Mouse (Mus musculus) embryonic facial prominence, embryonic 11.5 days (tissue): ENCODE data around the gene Ptprn. TPM values are rescaled to one million over a fixed set of nuclear protein-coding genes. Genes with fewer than 3 reads are reported as not detected.

Source experiments
- ATAC-seq: fragments of 200-750 bp; cut with Nextera tagmentation; replicated peaks from 2 replicates; pipeline ENCODE4 v1.8.0; 2017; ENCODE audit warnings: low read depth; ENCODE audit not compliant: insufficient number of reproducible peaks, low FRiP score, low TSS enrichment
- DNase-seq: peaks from one replicate; pipeline ENCODE4 v3.0.0-alpha.2; 2015; ENCODE audit warnings: low spot score
- H3K27ac ChIP-seq: fragments of 300-500 bp; sonication (generic); replicated peaks from 2 replicates; pipeline ENCODE4 v1.5.1; 2014; ENCODE audit warnings: mild to moderate bottlenecking, low read depth, low read length, control low read depth
- H3K27me3 ChIP-seq: fragments of 300-500 bp; sonication (generic); 2 replicates; pipeline ENCODE4 v1.6.1; 2014; ENCODE audit warnings: mild to moderate bottlenecking, low read length, moderate library complexity, mixed read lengths; ENCODE audit not compliant: control insufficient read depth, insufficient read depth
- H3K36me3 ChIP-seq: fragments of 300-500 bp; sonication (generic); replicated peaks from 2 replicates; pipeline ENCODE4 v1.6.1; 2014; ENCODE audit warnings: low read depth, mild to moderate bottlenecking, low read length, moderate library complexity, mixed read lengths; ENCODE audit not compliant: control insufficient read depth, insufficient read depth
- H3K4me1 ChIP-seq: fragments of 300-500 bp; sonication (generic); 2 replicates; pipeline ENCODE4 v1.6.1; 2014; ENCODE audit warnings: low read length, mixed read lengths; ENCODE audit not compliant: control insufficient read depth, insufficient read depth
- H3K4me2 ChIP-seq: fragments of 300-500 bp; sonication (generic); 2 replicates; pipeline ENCODE4 v1.6.1; 2014; ENCODE audit warnings: low read depth, mild to moderate bottlenecking, control low read depth, low read length, moderate library complexity
- H3K4me3 ChIP-seq: fragments of 300-500 bp; sonication (generic); 2 replicates; pipeline ENCODE4 v1.5.1; 2014; ENCODE audit warnings: low read depth, low read length, control low read depth
- H3K9ac ChIP-seq: fragments of 300-500 bp; sonication (generic); replicated peaks from 2 replicates; pipeline ENCODE4 v1.6.1; 2014; ENCODE audit warnings: mild to moderate bottlenecking, control low read depth, low read length
- H3K9me3 ChIP-seq: fragments of 300-500 bp; sonication (generic); replicated peaks from 2 replicates; pipeline ENCODE4 v1.6.1; 2016; ENCODE audit warnings: mild to moderate bottlenecking, low read length, inconsistent platforms, mixed read lengths; ENCODE audit not compliant: control insufficient read depth
- WGBS: fragments of 180-500 bp; shearing (Covaris S2); extraction: QIAGEN DNeasy Blood & Tissue Kit; methylation state at CpG from one replicate; pipeline ENCODE4 v1.1.7; 2014; 5-methylcytosine and 5-hydroxymethylcytosine counted together
- polyA plus RNA-seq: library from polyadenylated mRNA; unstranded; fragments of >200 nt; fragmentation: Nextera tagmentation; extraction: Ambion mirVana; gene quantifications from 2 replicates; pipeline ENCODE4 v1.2.1, GENCODE M21; 2014

Gene Ptprn
- polyA plus RNA-seq, 1 experiment from 2014 or later: 1.4 TPM

GRCm38 (mm10) chr1:75289888-75290431, 25.7 kb upstream of the Ptprn start:
- H3K9ac ChIP-seq: no peak overlapping the region
- H3K4me3 ChIP-seq: no peak overlapping the region
- H3K4me1 ChIP-seq: no peaks in the 10 kb centered on the region
- no peak for DNase-seq
- no peaks in the 10 kb centered on the region for H3K36me3 ChIP-seq
- no peaks in the 10 kb centered on the region for H3K9me3 ChIP-seq
- H3K27ac ChIP-seq: no peak overlapping the region
- ATAC-seq: no peak
- H3K4me2 ChIP-seq: no peak overlapping the region
- no peaks in the 10 kb centered on the region for H3K27me3 ChIP-seq
- WGBS: 65% methylated on average over 8 of the region's 8 CpGs

DNA sequence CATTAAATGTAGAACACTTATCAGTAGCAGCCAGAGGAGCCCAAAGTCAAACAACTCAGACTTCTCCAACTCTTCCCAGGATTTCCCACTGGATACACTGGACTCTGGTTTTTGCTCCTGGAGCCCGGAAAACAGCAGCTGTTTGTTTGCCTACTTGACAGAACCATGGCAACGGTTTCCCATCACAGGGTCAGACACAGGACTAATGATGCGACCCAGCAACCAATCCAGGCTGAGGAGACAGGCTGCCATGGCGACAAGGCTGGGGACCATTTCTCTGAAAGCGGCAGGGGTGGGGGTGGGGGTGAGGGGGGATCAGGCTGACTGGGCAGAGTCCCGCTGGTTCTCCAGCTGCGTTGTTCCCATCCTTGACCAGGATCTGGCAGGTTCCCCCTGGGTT, 25.1 kb upstream of the Ptprn start:
- no peak overlapping the region for H3K4me3 ChIP-seq
- H3K36me3 ChIP-seq: no peaks in the 10 kb centered on the region
- no peak overlapping the region for H3K27ac ChIP-seq
- no peaks in the 10 kb centered on the region for H3K9me3 ChIP-seq
- 0 out of 2 replicates have a peak, but pooled peaks have one; percentile 69 for ATAC-seq
- no peak overlapping the region for H3K4me2 ChIP-seq
- no peak overlapping the region for H3K9ac ChIP-seq
- H3K27me3 ChIP-seq: no peaks in the 10 kb centered on the region
- WGBS: 7% methylated on average over 7 of the region's 7 CpGs
- peak; percentile 53 for DNase-seq
- H3K4me1 ChIP-seq: no peaks in the 10 kb centered on the region

DNA sequence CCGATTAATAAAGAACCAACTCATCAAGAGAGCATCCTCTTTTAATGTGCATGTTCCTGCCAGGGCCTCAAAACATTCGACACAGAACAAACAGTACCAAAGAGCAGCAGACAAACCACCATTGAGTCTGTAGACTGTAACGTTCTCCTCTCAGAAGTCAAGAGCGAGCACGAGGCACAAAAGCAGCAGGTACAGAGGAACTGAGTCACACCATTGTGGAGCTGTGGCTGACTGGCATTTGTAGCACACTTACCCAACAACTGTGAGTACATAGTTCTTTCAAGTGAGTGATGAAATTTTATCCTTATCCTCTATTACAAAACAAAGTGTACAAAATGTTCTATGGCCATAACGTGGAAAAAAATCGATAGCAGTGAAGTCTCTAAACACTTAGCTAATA, 20.6 kb upstream of the Ptprn start:
- Histone ChIP-seq H3K9me3 (no peaks in the 10 kb centered on the region), H3K36me3 (no peaks in the 10 kb centered on the region), H3K4me1 (no peaks in the 10 kb centered on the region), H3K9ac (no peak overlapping the region), H3K27me3 (no peaks in the 10 kb centered on the region), H3K4me3 (no peak overlapping the region), H3K27ac (no peak overlapping the region), H3K4me2 (no peak overlapping the region)
- WGBS: 87% methylated on average over 7 of the region's 7 CpGs
- ATAC-seq: no peak
- no peak for DNase-seq

- 85% methylated on average over 5 of the region's 5 CpGs for WGBS
- no peaks in the 10 kb centered on the region for H3K4me1 ChIP-seq
These were observed 18.7 kb upstream of the Ptprn start for GRCm38 (mm10) chr1:75283017-75283416.

DNA sequence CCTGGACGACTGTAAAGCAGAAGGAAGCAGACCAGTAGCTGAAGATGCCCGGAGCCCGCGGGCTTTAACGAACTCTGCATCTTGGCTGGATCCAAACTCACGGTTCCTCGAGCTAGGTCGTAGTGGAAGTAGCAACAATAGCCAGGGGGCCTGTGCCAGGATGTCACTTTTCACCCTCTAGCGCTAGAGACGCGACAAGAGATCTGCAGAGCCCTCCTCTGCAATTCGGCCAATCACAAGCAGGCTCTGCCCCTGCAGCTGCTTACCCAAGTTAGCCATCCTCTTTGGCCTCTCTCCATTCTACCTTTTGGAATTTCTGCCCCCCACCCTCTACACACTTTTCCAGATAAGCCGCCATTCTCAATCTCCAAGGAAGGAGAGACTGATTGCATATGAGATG, 13.9 kb upstream of the Ptprn start, which contains the start of gene Resp18:
Gene Resp18 (minus strand): TSS at position 188 of the 400 bp plus-strand sequence.
- H3K27me3 ChIP-seq: peaks cover 12% of the 10 kb centered on the region; the same call in 1 of the 2 replicates
- ATAC-seq (no peak), DNase-seq (no peak)
- no peaks in the 10 kb centered on the region for H3K4me1 ChIP-seq
- no peak within 1 kb of the TSS for H3K9ac ChIP-seq
- 3% methylated on average over 13 of the region's 13 CpGs for WGBS
- H3K27ac ChIP-seq: no peak within 1 kb of the TSS
- no peak within 1 kb of the TSS for H3K4me3 ChIP-seq
- no peak within 1 kb of the TSS for H3K4me2 ChIP-seq
- no peaks in the 10 kb centered on the region for H3K36me3 ChIP-seq
- H3K9me3 ChIP-seq: no peaks in the 10 kb centered on the region

More at GRCm38 (mm10) chr1:75283017-75283416, 18.7 kb upstream of the Ptprn start:
- peaks cover 5% of the 10 kb centered on the region; the same call in 1 of the 2 replicates for H3K27me3 ChIP-seq
- H3K9me3 ChIP-seq: no peaks in the 10 kb centered on the region
- no peaks in the 10 kb centered on the region for H3K36me3 ChIP-seq
- no peak overlapping the region for H3K27ac ChIP-seq
- no peak overlapping the region for H3K4me2 ChIP-seq
- DNase-seq: no peak
- ATAC-seq: no peak
- no peak overlapping the region for H3K9ac ChIP-seq
- H3K4me3 ChIP-seq: no peak overlapping the region

DNA sequence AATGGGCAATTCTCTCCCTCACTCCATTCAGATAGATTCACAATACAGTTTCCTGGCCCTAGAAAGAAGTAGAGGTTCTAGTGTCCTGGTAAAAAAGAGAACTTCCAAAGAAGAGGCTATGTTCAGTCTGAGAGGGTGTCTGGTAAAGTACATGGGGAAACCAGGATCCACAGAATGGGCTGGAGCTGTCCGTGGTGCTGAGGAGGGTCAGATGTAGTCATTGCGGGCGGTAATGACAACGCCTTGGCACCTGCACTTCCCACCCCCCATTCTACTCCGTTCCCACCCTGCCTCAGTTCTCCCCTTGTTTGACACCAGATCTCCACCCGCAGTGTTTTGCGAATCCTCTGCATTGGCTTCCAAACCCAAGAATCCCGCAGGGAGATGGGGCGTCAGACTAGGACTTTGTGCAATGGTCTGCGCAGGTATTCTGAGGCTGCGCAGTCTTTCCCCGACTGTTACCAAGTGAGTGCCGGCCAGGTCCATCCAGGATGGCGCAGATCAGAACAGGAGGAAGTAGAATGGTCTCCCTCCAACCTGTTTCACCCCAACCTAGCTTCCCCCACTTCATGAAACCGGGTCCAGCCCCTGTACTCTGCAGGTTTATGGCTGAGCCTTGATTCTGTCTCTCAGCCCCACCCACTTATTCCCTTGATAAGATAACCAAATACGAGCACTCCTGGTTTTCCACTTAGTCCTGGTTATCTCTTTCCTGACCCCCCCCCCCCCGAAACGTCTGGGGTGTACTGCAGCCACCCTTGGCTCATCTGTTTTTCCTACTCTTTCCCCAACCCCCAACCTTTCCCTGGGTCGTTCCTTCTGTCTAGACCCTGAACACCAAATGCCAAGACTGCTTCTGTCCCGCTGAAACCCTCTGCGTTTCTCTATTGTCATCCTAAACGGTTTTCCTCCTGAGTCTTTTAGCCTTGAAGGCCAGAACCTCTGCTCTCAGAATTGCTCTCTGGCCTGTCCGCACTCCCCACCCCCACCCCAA, 13.2 kb upstream of the Ptprn start:
- no peak overlapping the region for H3K27ac ChIP-seq
- no peak overlapping the region for H3K4me2 ChIP-seq
- ATAC-seq (no peak), DNase-seq (peak; percentile 88)
- no peaks in the 10 kb centered on the region for H3K9me3 ChIP-seq
- no peaks in the 10 kb centered on the region for H3K4me1 ChIP-seq
- no peak overlapping the region for H3K4me3 ChIP-seq
- WGBS: 5% methylated on average over 23 of the region's 23 CpGs
- H3K27me3 ChIP-seq: peaks cover 12% of the 10 kb centered on the region; the same call in 1 of the 2 replicates
- no peak overlapping the region for H3K9ac ChIP-seq
- no peaks in the 10 kb centered on the region for H3K36me3 ChIP-seq

DNA sequence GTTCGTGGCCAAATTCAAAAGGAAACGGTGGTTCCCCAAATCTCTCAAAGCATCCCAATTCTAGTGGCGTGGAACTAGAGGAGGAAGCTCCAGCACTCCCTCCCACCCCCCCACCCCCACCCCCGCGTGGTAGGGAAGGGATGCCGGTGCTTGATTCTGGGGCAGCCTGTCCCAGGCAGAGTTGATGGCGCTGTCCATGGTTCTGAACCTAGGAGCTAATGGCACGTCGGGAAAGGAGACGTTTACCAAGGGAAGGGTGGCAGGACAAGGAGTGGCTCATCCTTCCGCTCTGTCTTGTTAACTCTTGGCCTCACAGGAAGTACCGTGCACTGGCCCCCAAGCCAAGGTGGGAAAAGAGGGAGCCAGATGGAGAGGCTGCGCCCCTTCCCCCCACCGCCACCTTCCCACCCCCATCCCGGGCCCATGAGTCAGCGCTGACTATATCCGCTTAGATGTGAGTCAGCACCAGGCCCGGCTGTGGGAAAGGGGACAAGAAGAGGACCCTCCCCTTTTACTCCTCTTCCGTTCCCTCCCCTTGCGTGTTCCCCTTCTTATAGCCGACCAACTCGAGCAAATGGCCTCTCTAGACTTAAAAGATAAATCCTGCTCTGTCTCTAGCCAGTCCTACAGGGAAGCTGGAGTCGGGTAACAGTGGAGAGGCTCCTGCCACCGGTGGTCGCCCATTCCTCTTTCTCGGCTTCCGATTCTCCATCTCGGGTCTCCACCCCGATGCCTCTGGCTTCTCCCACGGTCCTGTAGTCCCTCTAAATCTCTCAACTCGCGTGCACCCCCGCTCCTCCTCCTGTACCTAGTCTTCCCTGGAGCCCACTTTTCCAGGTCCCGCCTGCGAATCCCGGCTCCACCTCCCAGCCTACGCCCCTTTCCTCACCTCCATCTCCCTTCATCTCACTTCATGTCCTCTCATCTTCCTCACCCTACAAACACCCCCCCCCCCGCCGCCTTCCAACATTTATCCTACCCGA, 1.0 kb downstream of the Ptprn start:
- no peaks in the 10 kb centered on the region for H3K4me1 ChIP-seq
- no peak overlapping the region for H3K9ac ChIP-seq
- peak; percentile 34; the same call in 1 of the 2 replicates for ATAC-seq
- H3K4me3 ChIP-seq: no peak overlapping the region
- peak; percentile 87 for DNase-seq
- H3K36me3 ChIP-seq: no peaks in the 10 kb centered on the region
- H3K27ac ChIP-seq: no peak overlapping the region
- peaks cover 23% of the 10 kb centered on the region for H3K27me3 ChIP-seq
- H3K4me2 ChIP-seq: 0 out of 2 replicates have a peak overlapping the region, but pooled peaks have one; percentile 25
- no peaks in the 10 kb centered on the region for H3K9me3 ChIP-seq
- 2% methylated on average over 40 of the region's 40 CpGs for WGBS
